Mouse (Mus musculus) left cerebral cortex, postnatal 25 days (tissue): Measurements from ENCODE around the gene Crat. TPM values are rescaled to one million over a fixed set of nuclear protein-coding genes. Genes with fewer than 3 reads are reported as not detected.

ENCODE experiments used
- DNase-seq, 2 experiments: peaks; one replicate each; pipeline ENCODE4 v3.0.0; 2022; ENCODE audit warnings: low spot score in 2 of 2, mixed read lengths in 1 of 2
- intact Hi-C: fragments of 180-260 bp; cut with DNase I; formaldehyde crosslinking; loops from one replicate; pipeline ENCODE4 v1.15.1; 2025
- microRNA-seq, 2 experiments: library from miRNA; unstranded; fragments of <30 nt; microRNA quantifications; one replicate each; pipeline ENCODE4 v1.2.0; 2022
- total RNA-seq, 2 experiments: library from RNA; stranded (reverse); gene quantifications; 2 replicates each; pipeline ENCODE4 v1.2.3; 2021

Crat gene
- total RNA-seq, 2 experiments from 2014 or later = 48.4 to 50.7 TPM

- intact Hi-C loops = no loop called here
Observed at GRCm38 (mm10) chr2:30356266-30356665, 59.3 kb downstream of the Crat start.

GRCm38 (mm10) chr2:30355861-30356260 lies 59.8 kb downstream of the Crat start:
- no peak for DNase-seq
- intact Hi-C loops = no loop called here

More at GRCm38 (mm10) chr2:30356266-30356665, 59.3 kb downstream of the Crat start:
- no peak for DNase-seq

DNA sequence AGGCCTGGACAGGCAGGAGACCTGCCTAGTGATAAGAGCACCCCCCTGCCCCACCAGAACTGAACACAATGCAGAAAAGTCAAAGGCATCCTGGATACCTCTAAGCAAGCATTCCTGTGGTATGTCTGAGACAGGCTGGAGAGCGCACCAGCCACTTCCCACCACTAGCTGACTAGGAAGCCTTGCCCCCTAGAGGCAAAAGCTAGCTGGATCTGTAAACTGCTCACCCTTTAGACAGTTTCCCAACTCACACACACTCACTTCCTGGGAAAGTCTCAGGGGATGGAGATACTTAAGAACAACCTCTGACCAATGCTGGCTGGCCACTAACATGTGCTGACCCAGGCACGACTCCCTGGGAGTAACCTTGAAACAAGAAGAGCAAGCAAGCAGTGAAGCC lies 64.5 kb downstream of the Crat start:
- intact Hi-C loops = no loop called here
- no peak for DNase-seq

Small RNAs within 50 kb of the gene (microRNA-seq; reads per million reads assigned to microRNA genes)
- 0 reads per million in 2 experiments for gene Gm47292

Other genes with a start within 250 kb of the Crat start
- 10 to 100 TPM; 20.4 to 21.8 TPM for gene Endog, start 244.3 kb downstream of the Crat start, total RNA-seq
- 10 to 100 TPM; 34.7 to 36.9 TPM for gene Spout1, start 237.4 kb downstream of the Crat start, total RNA-seq
- gene Kyat1, start 210.0 kb downstream of the Crat start, total RNA-seq = 10 to 100 TPM; 12.2 to 16.7 TPM
- gene Lrrc8a, start 178.1 kb downstream of the Crat start, total RNA-seq = 10 to 100 TPM; 53.9 to 59.8 TPM
- 10 to 100 TPM in 1 of 2 experiments, 1 to 10 TPM in 1; 9.9 to 12.3 TPM for gene Gm28035, start 175.2 kb downstream of the Crat start, total RNA-seq
- gene Phyhd1, start 149.6 kb downstream of the Crat start, total RNA-seq = 10 to 100 TPM; 18.8 to 19.7 TPM
- 1 to 10 TPM in 1 of 2 experiments, not detected in 1; 1.3 TPM for gene Gm28038, start 134.8 kb downstream of the Crat start, total RNA-seq
- 10 to 100 TPM; 23.7 to 26.3 TPM for gene Dolk, start 129.5 kb downstream of the Crat start, total RNA-seq
- gene Nup188, start 129.4 kb downstream of the Crat start, total RNA-seq = 10 to 100 TPM; 21.6 to 22.6 TPM
- gene Sh3glb2, start 56.5 kb downstream of the Crat start, total RNA-seq = 100 to 1,000 TPM; 277 to 301 TPM
- 100 to 1,000 TPM; 120 to 124 TPM for gene Miga2, start 51.6 kb downstream of the Crat start, total RNA-seq
- gene Dolpp1, start 23.6 kb downstream of the Crat start, total RNA-seq = 10 to 100 TPM; 27.5 to 29.2 TPM
- gene Ptpa, start 226 bp upstream of the Crat start, total RNA-seq = 100 to 1,000 TPM; 172 to 174 TPM
- gene Ier5l, start 58.4 kb upstream of the Crat start, total RNA-seq = 10 to 100 TPM; 16.0 to 18.4 TPM
- 1 to 10 TPM; 4.2 to 5.5 TPM for gene Cstad, start 179.2 kb upstream of the Crat start, total RNA-seq